Mouse (Mus musculus): ENCODE results near the gene Stat5a.

Gene Stat5a

DNA sequence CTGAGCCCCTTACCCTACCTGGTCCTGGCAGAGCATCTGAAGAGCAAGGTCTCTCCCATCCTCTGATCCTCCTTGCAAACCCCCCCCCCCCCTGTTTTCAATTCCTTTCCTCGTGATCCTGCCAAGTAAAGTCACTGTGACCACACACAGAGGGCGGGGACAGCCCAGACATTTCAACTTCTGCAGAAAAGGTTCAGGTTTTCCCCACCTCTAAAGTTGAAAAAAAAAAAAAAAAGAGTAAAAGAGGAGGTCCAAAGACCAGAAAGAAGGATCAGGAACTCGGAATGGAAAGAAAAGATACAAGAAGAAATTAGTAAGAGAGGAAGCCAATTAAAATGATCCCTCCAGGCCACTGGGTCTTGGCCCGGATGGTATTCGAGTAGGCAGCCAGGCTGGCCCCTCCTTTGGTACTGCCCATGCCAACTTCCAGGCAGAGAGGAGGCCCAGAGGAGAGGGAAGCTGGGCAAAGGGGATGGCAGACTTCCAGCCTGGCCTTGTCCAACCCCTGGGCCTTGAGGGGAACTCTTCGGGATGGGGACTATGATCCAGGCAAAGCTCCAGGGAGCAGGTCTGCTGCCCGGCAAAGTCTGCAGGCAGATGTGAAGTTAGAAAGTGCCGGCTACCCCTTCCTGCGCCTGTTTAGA lies at the start of gene Stat5a:
Stat5a (plus strand) TSS at position 417 of the 644 bp plus-strand sequence.
- peak; percentile 87 for DNase-seq (ENCODE audit: low spot score)

- DNase-seq (ENCODE audit: low spot score), result no peak
These were observed 48.6 kb upstream of the Stat5a start for GRCm38 (mm10) chr11:100810516-100810915.

GRCm38 (mm10) chr11:100811132-100811531 lies 48.0 kb upstream of the Stat5a start:
- no peak for DNase-seq (ENCODE audit: low spot score)

- peak; percentile 50 for DNase-seq (ENCODE audit: low spot score)
These were observed 44.7 kb upstream of the Stat5a start for GRCm38 (mm10) chr11:100814498-100814897.

DNA sequence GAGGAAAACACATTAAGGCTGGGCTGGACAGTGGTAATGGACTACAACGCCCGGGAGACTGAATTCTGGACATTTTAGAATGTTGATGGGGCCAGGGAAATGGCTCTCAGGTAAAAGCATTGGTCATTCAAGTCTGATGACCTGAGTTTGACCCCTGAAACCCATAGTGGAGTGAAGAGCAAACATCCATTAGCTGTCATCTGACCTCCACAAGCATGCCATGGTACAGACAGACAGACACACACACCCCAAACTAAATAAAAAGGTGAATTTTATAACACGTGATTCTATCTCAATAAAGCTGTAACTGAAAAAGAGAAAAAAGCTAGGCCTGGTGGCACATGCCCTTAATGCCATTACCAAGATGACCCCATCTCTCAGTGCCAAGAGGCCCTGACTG lies 42.8 kb upstream of the Stat5a start:
- DNase-seq (ENCODE audit: low spot score), result no peak

- no peak for DNase-seq (ENCODE audit: low spot score)
These were observed 42.4 kb upstream of the Stat5a start for GRCm38 (mm10) chr11:100816801-100817200.

DNA sequence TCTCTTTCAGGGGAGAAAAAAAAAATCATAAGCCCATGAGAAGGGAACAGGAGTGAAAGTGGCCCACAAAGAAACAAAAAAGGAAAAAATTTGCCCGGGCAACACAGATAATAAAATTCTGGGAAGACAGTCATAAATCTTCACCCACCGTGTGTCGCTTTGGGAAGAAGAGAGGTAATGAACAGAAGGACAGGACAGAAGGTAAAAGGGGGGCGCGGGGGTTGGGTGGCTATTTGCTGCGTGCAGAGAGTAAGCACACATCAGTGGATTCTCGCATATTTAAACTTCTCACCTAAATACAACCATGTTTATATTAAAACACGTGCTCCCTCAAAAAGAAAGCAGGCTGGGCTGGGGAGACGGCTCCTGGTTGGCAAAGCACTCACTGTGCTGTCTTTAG lies 41.8 kb upstream of the Stat5a start:
- DNase-seq (ENCODE audit: low spot score), result no peak

DNA sequence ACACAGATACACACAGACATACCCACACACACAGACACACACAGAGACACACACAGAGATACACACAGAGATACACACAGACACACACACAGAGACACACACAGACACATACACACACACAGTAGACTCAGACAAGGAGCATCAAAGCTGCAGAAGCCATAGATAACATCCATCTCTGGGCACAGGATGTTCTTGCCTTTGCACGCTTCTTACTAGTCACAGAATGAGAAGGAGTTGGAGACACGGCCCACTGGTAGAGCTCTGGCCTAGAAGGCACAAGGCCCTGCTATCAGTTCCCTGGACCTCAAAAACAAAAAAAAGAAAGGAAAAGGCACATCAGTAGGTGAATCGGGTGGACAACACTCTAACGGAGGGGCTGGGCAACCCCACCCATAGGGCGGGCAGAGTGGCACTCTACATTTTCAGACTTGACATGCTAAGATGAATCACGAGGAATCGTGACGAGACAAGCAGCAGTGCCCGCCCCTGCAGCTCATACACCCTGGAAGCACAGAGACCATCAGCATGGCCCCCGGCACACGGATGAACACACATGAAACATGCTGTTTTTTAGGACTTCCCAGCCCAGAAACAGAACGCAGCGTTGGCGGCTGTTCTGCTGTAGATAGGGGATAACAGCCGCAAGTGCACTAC lies 40.7 kb upstream of the Stat5a start:
- DNase-seq (ENCODE audit: low spot score), result no peak

DNA sequence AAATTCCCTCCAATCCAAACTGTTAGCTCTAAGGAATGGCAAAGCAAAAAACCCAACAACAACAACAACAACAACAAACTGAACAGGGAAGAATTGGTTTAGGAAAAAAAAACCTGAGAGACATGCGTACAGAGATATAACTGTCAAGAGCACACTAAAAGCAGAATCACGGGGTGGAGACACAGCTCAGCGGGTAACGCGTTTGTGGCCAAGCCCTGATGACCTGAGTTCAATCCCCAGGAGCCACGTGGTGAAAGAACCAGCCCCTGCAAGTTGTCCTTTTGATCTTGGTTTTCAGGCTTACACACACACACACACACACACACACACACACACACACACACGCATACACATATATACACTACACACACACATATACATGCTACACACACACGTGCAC lies 40.1 kb upstream of the Stat5a start:
- no peak for DNase-seq (ENCODE audit: low spot score)

- DNase-seq (ENCODE audit: low spot score), result no peak
These were observed 39.5 kb upstream of the Stat5a start for GRCm38 (mm10) chr11:100819626-100820025.

GRCm38 (mm10) chr11:100820047-100820446 lies 39.1 kb upstream of the Stat5a start:
- DNase-seq (ENCODE audit: low spot score), result no peak

DNA sequence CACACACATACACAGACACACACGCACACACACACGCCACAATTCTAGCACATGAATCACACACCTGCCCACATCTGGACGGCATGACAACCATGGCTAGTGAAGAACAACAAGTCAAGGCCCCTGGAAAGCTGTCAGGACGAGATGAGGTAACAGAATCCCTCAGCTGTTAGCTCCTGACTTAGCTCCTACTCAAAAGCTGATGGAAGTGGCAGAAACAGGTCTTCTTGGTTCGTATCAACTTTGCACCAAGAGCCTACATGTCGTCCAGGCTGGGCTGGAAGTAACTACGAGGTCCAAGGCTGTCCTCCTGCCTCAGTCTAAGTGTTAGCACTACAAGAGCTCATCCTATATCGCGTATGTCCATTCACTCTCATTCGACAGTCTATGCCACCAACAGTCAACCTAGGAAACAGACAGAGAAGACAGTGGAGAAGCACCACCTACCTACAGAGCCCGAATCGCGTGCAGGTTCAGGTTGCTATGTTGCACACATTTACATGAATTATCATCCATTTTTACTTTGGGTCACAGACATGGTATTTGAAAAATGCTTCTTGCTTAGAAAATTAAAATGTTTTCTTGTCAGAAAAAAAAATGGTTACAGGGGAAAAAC lies 37.4 kb upstream of the Stat5a start:
- no peak for DNase-seq (ENCODE audit: low spot score)

GRCm38 (mm10) chr11:100822365-100822764 lies 36.8 kb upstream of the Stat5a start:
- DNase-seq (ENCODE audit: low spot score), result no peak

DNA sequence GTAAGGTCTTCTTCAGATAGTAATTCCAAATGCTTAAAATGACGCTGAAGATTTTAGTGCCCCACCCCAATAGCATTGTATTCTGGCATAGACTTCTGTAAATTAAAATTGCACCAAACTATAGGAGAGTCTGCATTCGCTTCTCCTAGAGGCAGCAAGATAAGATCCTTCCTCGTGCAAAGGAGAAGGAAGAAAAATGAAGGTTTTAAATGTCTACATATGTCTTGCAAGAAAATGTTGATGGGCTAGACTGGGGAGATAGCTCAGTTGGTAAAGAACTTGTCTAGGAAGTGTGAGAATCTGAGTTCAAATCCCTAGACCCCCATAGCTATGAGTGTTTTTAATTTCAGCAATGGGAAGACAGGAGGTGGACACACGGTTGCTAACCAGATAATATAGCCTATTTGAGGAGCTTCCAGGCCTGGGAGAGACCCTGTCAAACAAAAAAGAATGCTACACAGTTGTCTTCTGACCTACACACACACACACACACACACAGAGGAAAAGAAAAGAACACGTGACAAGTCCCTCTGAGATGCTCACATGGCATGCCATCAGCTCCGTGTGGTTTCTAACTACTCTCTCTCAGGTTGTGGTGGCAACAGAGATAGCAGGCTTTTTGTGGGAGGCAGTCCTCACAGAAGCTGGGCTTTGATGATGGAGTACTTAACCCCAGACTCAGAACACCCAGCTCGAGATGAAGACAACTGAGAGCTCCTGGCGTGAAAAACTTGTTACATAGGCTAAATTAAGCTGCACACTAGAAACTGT lies 35.4 kb upstream of the Stat5a start:
- DNase-seq (ENCODE audit: low spot score), result no peak

GRCm38 (mm10) chr11:100824496-100824895 lies 34.7 kb upstream of the Stat5a start:
- no peak for DNase-seq (ENCODE audit: low spot score)

GRCm38 (mm10) chr11:100825451-100825850 lies 33.7 kb upstream of the Stat5a start:
- no peak for DNase-seq (ENCODE audit: low spot score)

- DNase-seq (ENCODE audit: low spot score), result no peak
These were observed 32.8 kb upstream of the Stat5a start for GRCm38 (mm10) chr11:100826161-100826866.

DNA sequence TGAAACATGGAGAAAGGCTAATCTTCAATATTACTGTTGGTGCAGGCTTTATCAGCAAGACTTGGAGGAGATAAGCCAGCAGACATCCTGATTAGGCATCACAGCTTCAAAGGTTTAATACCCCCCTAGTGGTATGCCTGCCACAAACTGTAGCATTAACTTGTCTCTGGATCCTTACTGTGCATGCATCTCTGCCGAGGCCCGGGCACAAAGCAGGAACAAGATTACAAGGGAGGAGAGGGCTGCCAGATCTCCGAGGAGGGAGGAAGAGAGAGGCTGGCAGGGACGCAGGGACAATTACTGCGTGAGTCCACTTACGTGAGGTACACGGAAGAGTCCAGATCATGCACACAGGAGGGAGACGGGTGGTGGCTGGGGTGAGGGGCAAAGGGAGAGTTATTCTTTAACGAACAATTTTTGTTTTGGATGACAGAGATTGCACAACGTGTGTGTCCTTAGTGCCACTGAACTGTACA lies 30.4 kb upstream of the Stat5a start:
- no peak for DNase-seq (ENCODE audit: low spot score)

DNA sequence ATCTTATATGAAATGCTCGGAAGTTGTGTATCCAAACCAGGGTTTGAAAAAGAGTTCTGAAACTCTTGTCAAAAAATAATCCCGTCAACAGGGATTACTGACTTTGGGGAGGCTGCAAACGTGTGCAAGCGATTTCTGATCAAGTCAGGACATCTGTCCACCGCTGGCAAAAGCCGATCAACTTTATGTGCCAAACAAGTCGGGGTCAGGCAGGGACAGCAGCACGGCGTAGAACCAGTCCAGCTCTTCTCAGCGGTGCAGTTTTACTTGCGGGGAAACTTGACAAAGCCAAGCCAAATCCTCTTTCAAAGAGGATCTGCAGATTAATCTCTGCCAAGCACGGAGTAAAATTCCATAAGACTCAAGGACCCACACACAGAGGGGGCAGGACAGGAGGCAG lies 29.5 kb upstream of the Stat5a start:
- DNase-seq (ENCODE audit: low spot score), result no peak

- no peak for DNase-seq (ENCODE audit: low spot score)
These were observed 27.8 kb upstream of the Stat5a start for GRCm38 (mm10) chr11:100831396-100831795.

DNA sequence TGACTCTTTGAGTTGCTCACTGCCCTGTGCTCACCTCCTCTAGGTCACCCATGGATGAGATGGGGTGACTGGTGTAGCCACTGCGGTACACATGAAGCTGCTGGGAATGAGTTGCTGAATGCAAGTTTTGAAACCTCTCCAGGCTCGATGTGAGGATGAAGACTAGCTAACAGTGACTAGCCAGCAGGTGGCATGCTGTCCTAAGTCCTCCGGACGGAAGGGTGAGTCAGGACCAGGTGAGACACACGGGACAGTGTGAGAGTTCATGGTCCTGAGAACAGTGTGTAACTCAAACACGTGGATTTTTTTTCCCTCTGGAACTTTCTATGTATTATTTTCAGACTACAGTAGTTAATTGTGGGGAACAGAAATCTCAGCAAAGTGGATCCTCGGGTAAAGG lies 25.7 kb upstream of the Stat5a start:
- DNase-seq (ENCODE audit: low spot score), result no peak
